Mouse (Mus musculus): ENCODE measurements around the gene Ociad1.
"Not testable (repeated sequence)": the region's sequence is repeated elsewhere in the genome, so short reads cannot be mapped to it uniquely, and the experiment has no call there.

The Ociad1 gene

GRCm38 (mm10) chr5:73285470-73285978, 7.1 kb upstream of the Ociad1 start:
- no peak for DNase-seq (ENCODE audit: low spot score in 2 of 2)

DNA sequence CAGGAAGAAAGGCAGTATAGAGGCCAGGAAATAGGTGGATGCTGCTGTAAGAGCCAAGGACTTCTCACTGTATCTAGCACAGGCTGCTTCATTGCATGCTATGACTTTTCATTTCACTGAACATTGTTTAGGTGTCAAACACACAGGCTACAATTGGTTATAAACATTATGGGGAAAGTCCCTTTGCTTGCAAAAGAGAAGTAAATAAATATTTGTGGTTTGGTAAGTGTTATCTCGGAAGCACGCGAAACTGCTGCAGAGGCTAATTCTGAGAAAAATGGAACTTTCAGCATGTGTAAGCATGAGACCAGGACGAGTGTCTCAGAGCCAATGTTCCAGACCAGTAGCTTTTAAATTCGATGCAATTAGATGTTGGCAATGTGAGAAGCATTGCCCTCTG, 6.0 kb upstream of the Ociad1 start:
- DNase-seq (ENCODE audit: low spot score in 2 of 2) = no peak

DNA sequence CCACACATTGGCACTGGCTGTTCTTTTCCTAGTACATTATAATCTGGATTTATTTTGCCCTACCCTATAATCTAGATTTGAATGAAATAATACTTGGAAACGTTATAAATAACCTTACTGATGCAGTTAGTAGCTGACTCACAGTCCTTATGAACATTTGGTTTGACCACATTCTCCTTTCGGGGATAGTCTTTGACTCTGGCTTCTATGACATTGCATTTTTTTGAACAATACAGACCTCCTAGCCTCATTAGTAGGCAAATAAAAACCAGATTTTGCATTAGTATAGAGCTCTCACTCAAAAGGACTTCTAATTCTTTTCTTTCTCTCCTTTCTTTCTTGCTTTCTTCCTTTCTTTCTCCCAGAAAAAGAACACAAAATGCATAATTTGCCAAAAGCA, 2.7 kb upstream of the Ociad1 start:
- DNase-seq (ENCODE audit: low spot score in 2 of 2) = no peak

DNA sequence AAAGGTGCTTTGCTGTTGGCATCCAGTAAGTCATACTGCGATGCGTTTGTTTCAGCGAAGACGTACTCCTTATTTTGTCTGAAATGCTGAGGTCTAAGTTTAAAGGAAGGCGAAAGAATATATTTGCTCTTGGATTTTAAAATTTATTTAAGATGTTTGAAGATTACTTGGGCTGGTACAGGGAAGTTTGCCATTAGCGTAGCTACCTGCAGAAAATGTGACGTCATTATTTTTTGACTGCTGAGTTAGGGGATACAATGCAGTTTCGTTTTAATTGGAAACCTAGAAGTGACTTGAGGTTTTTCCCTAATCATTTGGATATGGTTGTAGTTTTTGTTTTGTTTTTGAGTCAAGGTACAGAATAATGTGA, 859 bp downstream of the Ociad1 start:
- DNase-seq (ENCODE audit: low spot score in 2 of 2) = no peak

DNA sequence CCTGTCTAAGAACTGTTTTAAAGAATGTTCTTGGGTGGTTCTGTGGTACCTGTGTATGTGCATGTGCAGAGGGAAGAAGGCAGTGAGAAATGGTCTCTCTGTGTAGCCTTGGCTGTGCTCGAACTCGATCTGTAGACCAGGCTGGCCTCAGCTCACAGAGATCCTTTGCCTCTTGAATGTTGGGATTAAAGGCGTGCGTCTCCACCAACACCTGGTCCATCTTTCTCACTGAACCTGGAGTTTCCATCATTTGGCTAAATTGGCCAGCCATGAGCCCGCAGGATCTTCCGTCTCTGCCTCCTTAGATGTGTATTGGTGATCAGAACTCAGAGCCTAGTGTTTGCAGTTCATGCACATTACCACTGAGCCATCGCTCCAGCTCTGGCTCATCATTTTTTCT, 2.4 kb downstream of the Ociad1 start:
- DNase-seq (ENCODE audit: low spot score in 2 of 2) = no peak

- no peak for DNase-seq (ENCODE audit: low spot score in 2 of 2)
Measured at GRCm38 (mm10) chr5:73295916-73296315, 3.3 kb downstream of the Ociad1 start.

DNA sequence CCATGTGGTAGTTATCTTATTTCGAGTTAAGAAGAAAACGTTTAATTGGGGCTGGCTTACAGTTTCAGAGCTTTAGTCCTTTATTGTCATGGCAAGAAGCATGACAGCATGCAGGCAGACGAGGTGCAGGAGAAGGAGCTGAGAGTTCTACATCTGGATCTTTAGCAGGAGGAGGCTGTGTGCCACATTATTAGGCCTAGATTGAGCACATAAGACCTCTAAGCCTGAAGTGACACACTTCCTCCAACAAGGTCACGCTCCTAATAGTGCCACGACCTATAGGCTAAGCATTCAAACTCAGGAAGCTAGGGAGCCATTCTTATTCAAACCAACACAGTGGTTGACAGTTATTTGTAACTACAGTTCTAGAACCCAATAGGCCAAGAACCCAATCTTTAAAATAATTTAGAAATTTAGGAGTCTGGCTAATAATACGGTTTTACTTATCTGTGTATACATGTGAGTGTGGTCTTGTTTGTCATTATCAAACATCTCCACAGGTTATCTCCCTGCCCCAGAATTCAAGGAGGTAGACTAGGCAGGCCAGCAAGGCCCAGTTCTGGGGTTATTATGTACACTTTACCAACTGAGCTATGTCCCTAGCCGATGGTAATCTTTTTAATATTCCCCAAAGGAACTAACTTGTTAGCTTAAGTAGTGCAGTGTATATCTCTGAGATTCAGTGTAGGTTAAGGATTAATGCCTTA, 9.2 kb downstream of the Ociad1 start:
- no peak for DNase-seq (ENCODE audit: low spot score in 2 of 2)

DNA sequence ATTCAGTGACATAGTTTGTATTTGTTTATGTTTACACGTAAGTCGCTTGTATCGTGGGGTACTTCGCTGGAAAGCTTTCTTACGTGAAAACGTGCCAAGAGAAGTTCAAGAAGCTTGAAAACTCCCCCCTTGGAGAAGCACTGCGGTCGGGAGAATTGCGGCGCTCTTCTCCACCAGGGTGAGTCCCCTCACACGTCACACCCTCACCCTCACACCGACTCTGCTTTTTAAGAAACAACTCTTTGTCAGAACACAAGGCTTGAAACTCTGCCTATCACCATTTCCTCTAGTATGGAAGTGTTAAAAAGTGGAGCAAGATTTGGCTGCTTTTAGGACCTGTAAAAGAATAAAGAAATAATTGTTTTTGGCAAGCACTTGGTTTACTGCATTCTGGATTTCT, 11.9 kb downstream of the Ociad1 start:
- no peak for DNase-seq (ENCODE audit: low spot score in 2 of 2)

GRCm38 (mm10) chr5:73306486-73306885, 13.9 kb downstream of the Ociad1 start:
- DNase-seq (ENCODE audit: low spot score in 2 of 2) = no peak

- no peak for DNase-seq (ENCODE audit: low spot score in 2 of 2)
Measured at GRCm38 (mm10) chr5:73307297-73307696, 14.7 kb downstream of the Ociad1 start.

DNA sequence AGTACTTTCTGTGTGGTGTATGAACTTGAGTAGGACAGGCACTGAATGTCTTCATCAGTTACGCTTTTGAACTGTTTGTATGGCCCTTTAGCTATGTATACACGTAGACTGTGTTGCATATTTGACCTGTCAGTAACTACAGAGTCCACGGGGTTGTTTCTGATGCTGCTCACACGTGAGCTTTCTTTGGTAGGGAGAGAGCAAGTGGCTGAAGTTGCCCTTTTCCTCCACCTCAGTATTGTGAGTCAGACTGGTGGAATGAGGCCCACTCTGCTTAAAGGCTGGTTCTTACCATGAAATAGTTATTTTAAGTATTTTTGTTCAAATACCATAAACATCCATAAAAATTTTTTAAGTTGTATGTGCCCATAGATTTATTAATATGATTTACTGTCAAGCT, 16.9 kb downstream of the Ociad1 start:
- DNase-seq (ENCODE audit: low spot score in 2 of 2) = no peak

DNA sequence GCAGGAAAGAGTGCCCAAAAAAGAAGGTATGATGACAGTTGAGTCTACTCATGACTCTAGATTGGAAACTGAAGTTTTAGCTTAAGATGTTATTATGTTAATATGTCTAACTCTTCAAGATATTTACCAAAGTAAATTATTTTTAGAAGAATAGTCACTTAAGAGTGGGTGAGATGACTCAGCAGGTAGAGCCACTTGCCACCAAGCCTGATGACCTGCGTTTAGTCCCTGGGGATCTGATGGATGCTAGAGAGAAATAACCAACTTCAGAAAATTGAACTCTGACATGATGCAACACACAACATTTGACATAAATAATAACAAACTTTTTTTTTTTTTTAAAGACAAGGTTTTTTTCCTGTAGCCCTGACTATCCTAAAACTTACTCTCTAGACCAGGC, 17.8 kb downstream of the Ociad1 start:
- no peak for DNase-seq (ENCODE audit: low spot score in 2 of 2)

DNA sequence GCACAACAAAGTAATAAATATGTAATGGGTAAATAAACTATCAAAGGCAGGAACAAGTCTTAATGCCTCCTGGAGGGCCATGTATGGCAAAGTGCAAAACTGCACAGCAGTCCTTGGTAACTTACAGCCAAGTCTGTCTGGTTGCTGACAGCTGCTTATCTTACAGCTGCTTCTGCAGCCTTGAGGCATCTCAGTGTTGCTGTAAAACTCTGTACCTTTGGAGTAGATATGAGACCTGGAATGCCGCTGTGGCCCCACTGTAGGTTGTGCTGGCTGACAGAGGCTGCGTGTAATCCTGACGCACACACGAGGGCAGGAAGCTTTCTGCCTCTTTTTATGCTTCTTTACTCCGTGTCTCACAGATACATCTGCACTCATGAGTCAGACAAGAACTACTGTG, 18.9 kb downstream of the Ociad1 start:
- no peak for DNase-seq (ENCODE audit: low spot score in 2 of 2)

DNA sequence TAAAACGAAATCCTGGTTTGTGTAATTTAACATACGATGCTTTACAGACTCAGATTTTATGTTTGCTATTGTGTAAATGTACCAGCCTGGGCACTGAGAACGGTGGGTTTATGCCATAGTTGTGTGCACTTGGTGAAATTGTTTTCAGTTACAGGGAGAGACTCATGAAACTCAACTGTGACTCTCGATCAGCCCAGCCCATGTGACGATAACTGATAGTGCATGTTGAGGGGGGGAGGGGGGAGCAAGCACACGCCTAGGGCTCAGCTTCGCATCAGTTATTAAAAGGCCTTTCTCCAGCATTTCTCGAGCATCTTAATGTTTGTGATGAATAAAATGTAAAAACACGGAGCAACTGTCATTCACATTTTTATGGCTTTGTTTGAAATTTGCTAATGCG, 21.0 kb downstream of the Ociad1 start:
- DNase-seq (ENCODE audit: low spot score in 2 of 2) = no peak

GRCm38 (mm10) chr5:73314654-73315053, 22.1 kb downstream of the Ociad1 start:
- no peak for DNase-seq (ENCODE audit: low spot score in 2 of 2)

GRCm38 (mm10) chr5:73319306-73319705, 26.7 kb downstream of the Ociad1 start:
- no peak for DNase-seq (ENCODE audit: low spot score in 2 of 2)

GRCm38 (mm10) chr5:73322684-73323083, 30.1 kb downstream of the Ociad1 start:
- DNase-seq (ENCODE audit: low spot score in 2 of 2) = not testable (repeated sequence)

DNA sequence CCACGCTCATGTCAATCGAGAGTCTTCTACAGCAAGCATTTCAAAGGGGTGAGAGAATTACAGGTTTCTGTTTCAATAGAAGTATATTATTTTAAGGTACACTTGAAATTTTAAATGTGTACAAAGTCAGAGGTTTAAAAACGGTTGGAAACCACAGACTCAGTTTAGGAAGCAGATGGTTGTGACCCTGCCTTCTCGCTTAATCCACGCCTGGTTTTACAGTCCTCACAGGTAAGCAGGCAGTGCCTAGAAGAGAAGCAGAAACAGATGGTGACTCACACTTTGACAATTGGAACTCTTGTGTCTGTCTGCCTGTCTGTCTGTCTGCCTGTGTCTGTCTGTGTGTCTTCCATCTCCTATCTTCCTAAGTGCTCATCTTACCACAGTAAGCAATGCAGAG, 31.0 kb downstream of the Ociad1 start:
- DNase-seq (ENCODE audit: low spot score in 2 of 2) = no peak

GRCm38 (mm10) chr5:73324526-73325170, 32.1 kb downstream of the Ociad1 start:
- no peak for DNase-seq (ENCODE audit: low spot score in 2 of 2)

- no peak for DNase-seq (ENCODE audit: low spot score in 2 of 2)
Measured at GRCm38 (mm10) chr5:73331002-73331401, 38.4 kb downstream of the Ociad1 start.

- no peak for DNase-seq (ENCODE audit: low spot score in 2 of 2)
Measured at GRCm38 (mm10) chr5:73336448-73336847, 43.9 kb downstream of the Ociad1 start.

GRCm38 (mm10) chr5:73337961-73338831, 45.6 kb downstream of the Ociad1 start:
- DNase-seq (ENCODE audit: low spot score in 2 of 2) = peak in 1 of 2 experiments; percentile 21

GRCm38 (mm10) chr5:73338832-73339163, 46.2 kb downstream of the Ociad1 start:
- no peak for DNase-seq (ENCODE audit: low spot score in 2 of 2)

Data from thymus, postnatal 10 days (tissue).